Mouse (Mus musculus) embryonic fibroblast, embryonic 13.5 days (primary cell): ENCODE measurements around the gene Aacs.

Experiments
- CTCF ChIP-seq: IDR thresholded peaks from 2 replicates; pipeline ENCODE4 v1.5.1; 2011; ENCODE audit warnings: mild to moderate bottlenecking, control low read depth, low read length, moderate library complexity, borderline replicate concordance; ENCODE audit not compliant: insufficient read depth
- POLR2A ChIP-seq: IDR thresholded peaks from 2 replicates; pipeline ENCODE4 v1.6.1; 2011; ENCODE audit warnings: low read depth, mild to moderate bottlenecking, control low read depth, low read length, moderate library complexity

DNA sequence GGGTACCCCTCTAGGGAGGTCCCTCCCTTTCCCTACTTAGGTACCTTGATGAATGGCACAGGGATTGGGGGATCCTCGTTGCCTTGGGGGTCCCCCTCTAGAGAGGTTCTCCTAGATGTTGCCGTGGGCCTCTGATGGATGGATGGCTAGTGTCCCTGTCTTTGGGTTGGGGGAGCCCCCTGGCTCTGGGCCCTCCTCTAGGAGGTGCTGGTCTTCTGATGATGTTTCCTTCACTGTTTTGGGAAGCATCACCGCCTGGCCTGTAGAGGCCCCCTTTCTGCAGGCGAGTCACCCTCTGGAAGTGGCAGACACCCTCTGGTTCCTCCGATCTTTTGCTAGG, 642 bp downstream of the Aacs start:
- no peak for TF ChIP-seq CTCF
- no peak for TF ChIP-seq POLR2A
